Mouse (Mus musculus) spleen, adult 2 months (tissue): ENCODE measurements around the gene Strip1.

ENCODE experiments used
- CTCF ChIP-seq: fragments of 200-500 bp; IDR thresholded peaks from 2 replicates; pipeline ENCODE4 v1.5.1; 2011; ENCODE audit warnings: mild to moderate bottlenecking, inconsistent platforms; ENCODE audit not compliant: insufficient read depth, insufficient read length, insufficient replicate concordance; ENCODE audit errors: extremely low read depth
- POLR2A ChIP-seq: fragments of 200-500 bp; IDR thresholded peaks from 2 replicates; pipeline ENCODE4 v1.6.1; 2011; ENCODE audit warnings: low read depth, low read length, inconsistent platforms

- TF ChIP-seq CTCF, result no peak
- TF ChIP-seq POLR2A, result no peak
These were observed 54.7 kb downstream of the Strip1 start for GRCm38 (mm10) chr3:107576807-107577206.
